Mouse (Mus musculus): ENCODE data around the gene Bbc3.

- TF ChIP-seq CTCF (conservative IDR thresholded peaks at IDR 0.05; ENCODE audit: low read length) = no peak
- no peak for TF ChIP-seq POU5F1 (IDR thresholded peaks at IDR 0.05; ENCODE audit: borderline replicate concordance, low read length)
- no peak for TF ChIP-seq NANOG (IDR thresholded peaks at IDR 0.05; ENCODE audit: borderline replicate concordance, low read length)
Observed at GRCm38 (mm10) chr7:16312011-16312671, 3.9 kb downstream of the Bbc3 start.

Data from E14TG2a.4 (cell line).